Mouse (Mus musculus): ENCODE measurements around the gene Rdm1.
"Not testable (repeated sequence)": the region's sequence is repeated elsewhere in the genome, so short reads cannot be mapped to it uniquely, and the experiment has no call there.

Gene Rdm1

GRCm38 (mm10) chr11:101616948-101617767 is 9.8 kb upstream of the Rdm1 start:
- no peak for DNase-seq (ENCODE audit: inconsistent ontology term)

GRCm38 (mm10) chr11:101617849-101618248 is 9.1 kb upstream of the Rdm1 start:
- peak; percentile 60 for DNase-seq (ENCODE audit: inconsistent ontology term)

- DNase-seq (ENCODE audit: inconsistent ontology term), result no peak
Measured at GRCm38 (mm10) chr11:101618596-101618995, 8.4 kb upstream of the Rdm1 start.

GRCm38 (mm10) chr11:101620022-101620655 is 6.9 kb upstream of the Rdm1 start:
- DNase-seq (ENCODE audit: inconsistent ontology term), result not testable (repeated sequence)

- DNase-seq (ENCODE audit: inconsistent ontology term), result no peak
Measured at GRCm38 (mm10) chr11:101626649-101626994, 373 bp upstream of the Rdm1 start.

GRCm38 (mm10) chr11:101627857-101628559 is 1.0 kb downstream of the Rdm1 start:
- peak; percentile 96 for DNase-seq (ENCODE audit: inconsistent ontology term)

GRCm38 (mm10) chr11:101628733-101629417 is 1.9 kb downstream of the Rdm1 start:
- DNase-seq (ENCODE audit: inconsistent ontology term), result not testable (repeated sequence)

GRCm38 (mm10) chr11:101635660-101636059 is 8.7 kb downstream of the Rdm1 start:
- DNase-seq (ENCODE audit: inconsistent ontology term), result no peak

- no peak for DNase-seq (ENCODE audit: inconsistent ontology term)
Measured at GRCm38 (mm10) chr11:101639761-101640160, 12.8 kb downstream of the Rdm1 start.

GRCm38 (mm10) chr11:101640857-101641709 is 14.1 kb downstream of the Rdm1 start:
- DNase-seq (ENCODE audit: inconsistent ontology term), result peak; percentile 85

- DNase-seq (ENCODE audit: inconsistent ontology term), result peak; percentile 90
Measured at GRCm38 (mm10) chr11:101641710-101642642, 15.0 kb downstream of the Rdm1 start.

GRCm38 (mm10) chr11:101642931-101643330 is 15.9 kb downstream of the Rdm1 start:
- peak; percentile 36 for DNase-seq (ENCODE audit: inconsistent ontology term)

GRCm38 (mm10) chr11:101644591-101644990 is 17.6 kb downstream of the Rdm1 start:
- peak; percentile 61 for DNase-seq (ENCODE audit: inconsistent ontology term)

GRCm38 (mm10) chr11:101645043-101645410 is 18.0 kb downstream of the Rdm1 start:
- not testable (repeated sequence) for DNase-seq (ENCODE audit: inconsistent ontology term)

- peak; percentile 91 for DNase-seq (ENCODE audit: inconsistent ontology term)
Measured at GRCm38 (mm10) chr11:101645411-101646282, 18.7 kb downstream of the Rdm1 start.

GRCm38 (mm10) chr11:101646283-101646794 is 19.3 kb downstream of the Rdm1 start:
- DNase-seq (ENCODE audit: inconsistent ontology term), result not testable (repeated sequence)

GRCm38 (mm10) chr11:101647093-101647492 is 20.1 kb downstream of the Rdm1 start:
- not testable (repeated sequence) for DNase-seq (ENCODE audit: inconsistent ontology term)

- DNase-seq (ENCODE audit: inconsistent ontology term), result no peak
Measured at GRCm38 (mm10) chr11:101656356-101656755, 29.4 kb downstream of the Rdm1 start.

- DNase-seq (ENCODE audit: inconsistent ontology term), result no peak
Measured at GRCm38 (mm10) chr11:101657528-101657885, 30.5 kb downstream of the Rdm1 start.

All from Muller cell, postnatal 12 days (primary cell).